Mouse (Mus musculus) layer of hippocampus, adult 18-20 months (tissue): Measurements from ENCODE around the gene Spsb3. TPM values are rescaled to one million over a fixed set of nuclear protein-coding genes. Genes with fewer than 3 reads are reported as not detected.

Source experiments
- total RNA-seq, 2 experiments: library from RNA; stranded (reverse); gene quantifications; 2 replicates each; pipeline ENCODE4 v1.2.3; 2021

The Spsb3 gene
- total RNA-seq, 2 experiments from 2014 or later, result 47.5 to 48.3 TPM

Other genes starting within 250 kb of the Spsb3 start
- 10 to 100 TPM; 39.7 to 41.0 TPM for gene Slc9a3r2, start 236.3 kb upstream of the Spsb3 start, total RNA-seq
- 1 to 10 TPM; 1.3 to 2.0 TPM for gene Npw, start 228.2 kb upstream of the Spsb3 start, total RNA-seq
- gene Zfp598, start 217.0 kb upstream of the Spsb3 start, total RNA-seq, result 10 to 100 TPM; 39.6 to 42.8 TPM
- 100 to 1,000 TPM; 159 to 169 TPM for gene Syngr3, start 196.7 kb upstream of the Spsb3 start, total RNA-seq
- gene Gfer, start 190.5 kb upstream of the Spsb3 start, total RNA-seq, result 10 to 100 TPM; 18.8 to 23.1 TPM
- 1 to 10 TPM; 3.2 to 3.7 TPM for gene Noxo1, start 190.4 kb upstream of the Spsb3 start, total RNA-seq
- gene Tbl3, start 179.0 kb upstream of the Spsb3 start, total RNA-seq, result 10 to 100 TPM; 31.7 to 32.5 TPM
- gene Rnf151, start 168.6 kb upstream of the Spsb3 start, total RNA-seq, result under 1 TPM in 1 of 2 experiments, not detected in 1; 0.27 TPM
- 100 to 1,000 TPM; 318 to 320 TPM for gene Rps2, start 168.5 kb upstream of the Spsb3 start, total RNA-seq
- 100 to 1,000 TPM; 226 to 238 TPM for gene Ndufb10, start 162.2 kb upstream of the Spsb3 start, total RNA-seq
- gene Rpl3l, start 158.8 kb upstream of the Spsb3 start, total RNA-seq, result under 1 TPM; 0.27 to 0.43 TPM
- 10 to 100 TPM; 41.3 to 45.5 TPM for gene Msrb1, start 150.0 kb upstream of the Spsb3 start, total RNA-seq
- under 1 TPM; 0.35 to 0.38 TPM for gene Hs3st6, start 133.7 kb upstream of the Spsb3 start, total RNA-seq
- gene Meiob, start 82.4 kb upstream of the Spsb3 start, total RNA-seq, result not detected
- gene Hagh, start 46.5 kb upstream of the Spsb3 start, total RNA-seq, result 100 to 1,000 TPM; 129 TPM
- 10 to 100 TPM; 21.4 to 21.7 TPM for gene Fahd1, start 36.3 kb upstream of the Spsb3 start, total RNA-seq
- not detected for gene Igfals, start 20.6 kb upstream of the Spsb3 start, total RNA-seq
- gene Nubp2, start 294 bp upstream of the Spsb3 start, total RNA-seq, result 10 to 100 TPM; 32.3 to 33.5 TPM
- 10 to 100 TPM; 52.0 to 53.1 TPM for gene Eme2, start 8.4 kb downstream of the Spsb3 start, total RNA-seq
- gene Mrps34, start 8.5 kb downstream of the Spsb3 start, total RNA-seq, result 10 to 100 TPM; 75.4 to 78.6 TPM
- gene Nme3, start 9.9 kb downstream of the Spsb3 start, total RNA-seq, result 10 to 100 TPM; 60.7 to 61.2 TPM
- 100 to 1,000 TPM; 388 to 404 TPM for gene Mapk8ip3, start 50.3 kb downstream of the Spsb3 start, total RNA-seq
- 1 to 10 TPM; 5.9 to 6.4 TPM for gene Jpt2, start 74.0 kb downstream of the Spsb3 start, total RNA-seq
- gene Cramp1l, start 129.1 kb downstream of the Spsb3 start, total RNA-seq, result 10 to 100 TPM; 27.2 to 27.8 TPM
- gene Ift140, start 129.4 kb downstream of the Spsb3 start, total RNA-seq, result 10 to 100 TPM; 21.2 to 23.2 TPM
- 1 to 10 TPM; 7.4 to 9.2 TPM for gene Tmem204, start 196.9 kb downstream of the Spsb3 start, total RNA-seq
- 10 to 100 TPM; 29.9 to 35.3 TPM for gene Telo2, start 229.3 kb downstream of the Spsb3 start, total RNA-seq
- 1 to 10 TPM; 2.0 to 2.6 TPM for gene Ptx4, start 234.1 kb downstream of the Spsb3 start, total RNA-seq
- 10 to 100 TPM; 50.9 to 54.0 TPM for gene Clcn7, start 246.7 kb downstream of the Spsb3 start, total RNA-seq